Mouse (Mus musculus) limb, embryonic 12.5 days (tissue): ENCODE data around the gene Rhox2c. TPM values are rescaled to one million over a fixed set of nuclear protein-coding genes. Genes with fewer than 3 reads are reported as not detected.
"Not testable (repeated sequence)": the region's sequence is repeated elsewhere in the genome, so short reads cannot be mapped to it uniquely, and the experiment has no call there.

Experiments
- ATAC-seq: fragments of 200-750 bp; cut with Nextera tagmentation; 2 replicates; pipeline ENCODE4 v1.8.0; 2017; ENCODE audit warnings: low read depth, moderate TSS enrichment; ENCODE audit not compliant: insufficient number of reproducible peaks, insufficient read depth, low FRiP score, low TSS enrichment
- H3K27ac ChIP-seq: fragments of 300-500 bp; sonication (generic); 2 replicates; pipeline ENCODE4 v1.5.1; 2016; ENCODE audit warnings: mild to moderate bottlenecking, moderate library complexity
- H3K27me3 ChIP-seq: fragments of 300-500 bp; sonication (generic); 2 replicates; pipeline ENCODE4 v1.6.1; 2016; ENCODE audit warnings: mild to moderate bottlenecking, moderate library complexity
- H3K36me3 ChIP-seq: fragments of 300-500 bp; sonication (generic); 2 replicates; pipeline ENCODE4 v1.6.1; 2016; ENCODE audit warnings: mild to moderate bottlenecking, moderate library complexity
- H3K4me1 ChIP-seq: fragments of 300-500 bp; sonication (generic); replicated peaks from 2 replicates; pipeline ENCODE4 v1.6.1; 2016
- H3K4me2 ChIP-seq: fragments of 300-500 bp; sonication (generic); 2 replicates; pipeline ENCODE4 v1.6.1; 2016; ENCODE audit warnings: mild to moderate bottlenecking, moderate library complexity
- H3K4me3 ChIP-seq: fragments of 300-500 bp; sonication (generic); replicated peaks from 2 replicates; pipeline ENCODE4 v1.5.1; 2016; ENCODE audit warnings: mild to moderate bottlenecking
- H3K9ac ChIP-seq: fragments of 300-500 bp; sonication (generic); replicated peaks from 2 replicates; pipeline ENCODE4 v1.6.1; 2016; ENCODE audit warnings: mild to moderate bottlenecking, moderate library complexity
- H3K9me3 ChIP-seq: fragments of 300-500 bp; sonication (generic); 2 replicates; pipeline ENCODE4 v1.6.1; 2016; ENCODE audit warnings: mild to moderate bottlenecking, moderate library complexity
- WGBS: fragments of 180-500 bp; shearing (Covaris S2); methylation state at CpG from one replicate; pipeline ENCODE4 v1.1.7; 2016; 5-methylcytosine and 5-hydroxymethylcytosine counted together
- polyA plus RNA-seq: library from polyadenylated mRNA; unstranded; fragments of >200 nt; fragmentation: Nextera tagmentation; extraction: Ambion mirVana; gene quantifications from 2 replicates; pipeline ENCODE4 v1.2.1, GENCODE M21; 2016

Rhox2c gene
- polyA plus RNA-seq = not detected in 2 replicates

GRCm38 (mm10) chrX:37453380-37453779 is at the start of gene Rhox2c:
TSS of gene Rhox2c (plus strand) at chrX:37453680.
- H3K27ac ChIP-seq, H3K9ac ChIP-seq, H3K9me3 ChIP-seq, H3K4me2 ChIP-seq, ATAC-seq, H3K27me3 ChIP-seq, H3K36me3 ChIP-seq, H3K4me3 ChIP-seq, H3K4me1 ChIP-seq: not testable (repeated sequence)
- 98% methylated on average over 8 of the region's 10 CpGs for WGBS

- H3K36me3 ChIP-seq, H3K4me3 ChIP-seq, H3K4me1 ChIP-seq, H3K9me3 ChIP-seq, H3K4me2 ChIP-seq, H3K27me3 ChIP-seq, H3K27ac ChIP-seq, ATAC-seq, H3K9ac ChIP-seq: not testable (repeated sequence)
- WGBS = no CpG with 5 or more reads among the region's 9 CpGs
Measured at GRCm38 (mm10) chrX:37411767-37412166, 41.7 kb upstream of the Rhox2c start, which contains the start of gene Rhox2b. TSS of gene Rhox2b (plus strand) at chrX:37412067.

GRCm38 (mm10) chrX:37432194-37432593 is 21.3 kb upstream of the Rhox2c start, which contains the start of gene Rhox4b:
TSS of gene Rhox4b (plus strand) at chrX:37432494.
- ATAC-seq, H3K9ac ChIP-seq, H3K4me2 ChIP-seq, H3K27ac ChIP-seq, H3K9me3 ChIP-seq, H3K4me3 ChIP-seq, H3K36me3 ChIP-seq, H3K4me1 ChIP-seq, H3K27me3 ChIP-seq: not testable (repeated sequence)
- 86% methylated on average over 14 of the region's 15 CpGs for WGBS

GRCm38 (mm10) chrX:37458285-37458684 is 4.8 kb downstream of the Rhox2c start, which contains the start of gene Rhox3c:
TSS of gene Rhox3c (plus strand) at chrX:37458585.
- H3K27me3 ChIP-seq, H3K4me1 ChIP-seq, H3K27ac ChIP-seq, H3K36me3 ChIP-seq, H3K9me3 ChIP-seq, ATAC-seq, H3K4me2 ChIP-seq, H3K9ac ChIP-seq, H3K4me3 ChIP-seq: not testable (repeated sequence)
- WGBS = 84% methylated on average over 3 of the region's 4 CpGs

- H3K4me3 ChIP-seq, H3K4me1 ChIP-seq, H3K36me3 ChIP-seq, H3K27me3 ChIP-seq, H3K9ac ChIP-seq, H3K4me2 ChIP-seq, ATAC-seq, H3K9me3 ChIP-seq, H3K27ac ChIP-seq: not testable (repeated sequence)
- 92% methylated on average over 14 of the region's 14 CpGs for WGBS
Measured at GRCm38 (mm10) chrX:37480037-37480436, 26.6 kb downstream of the Rhox2c start, which contains the start of gene Rhox4c. TSS of gene Rhox4c (plus strand) at chrX:37480337.

- H3K27me3 ChIP-seq, H3K4me2 ChIP-seq, H3K36me3 ChIP-seq, H3K27ac ChIP-seq, H3K4me3 ChIP-seq, H3K4me1 ChIP-seq, H3K9ac ChIP-seq, ATAC-seq, H3K9me3 ChIP-seq: not testable (repeated sequence)
- 97% methylated on average over 13 of the region's 18 CpGs for WGBS
Measured at GRCm38 (mm10) chrX:37514059-37514458, 60.6 kb downstream of the Rhox2c start, which contains the start of gene Rhox4d. TSS of gene Rhox4d (plus strand) at chrX:37514359.

Other genes with a start within 250 kb of the Rhox2c start
- not detected in 2 replicates for gene Gm9, start 242.6 kb upstream of the Rhox2c start, polyA plus RNA-seq
- gene Rhox1, start 231.4 kb upstream of the Rhox2c start, polyA plus RNA-seq = not detected in 2 replicates
- gene Rhox2a, start 208.7 kb upstream of the Rhox2c start, polyA plus RNA-seq = not detected in 2 replicates
- not detected in 2 replicates for gene Rhox3a, start 203.8 kb upstream of the Rhox2c start, polyA plus RNA-seq
- not detected in 2 replicates for gene Rhox4a, start 188.3 kb upstream of the Rhox2c start, polyA plus RNA-seq
- gene Rhox3a2, start 73.7 kb upstream of the Rhox2c start, polyA plus RNA-seq = not detected in 2 replicates
- gene Rhox4a2, start 62.8 kb upstream of the Rhox2c start, polyA plus RNA-seq = not detected in 2 replicates
- gene Rhox2b, start 41.6 kb upstream of the Rhox2c start, polyA plus RNA-seq = not detected in 2 replicates
- gene Rhox4b, start 21.2 kb upstream of the Rhox2c start, polyA plus RNA-seq = 0.30 TPM in 1 of 2 replicates, not detected in the other
- gene Rhox3c, start 4.9 kb downstream of the Rhox2c start, polyA plus RNA-seq = not detected in 2 replicates
- gene Rhox4c, start 26.7 kb downstream of the Rhox2c start, polyA plus RNA-seq = not detected in 2 replicates
- not detected in 2 replicates for gene Rhox2d, start 39.7 kb downstream of the Rhox2c start, polyA plus RNA-seq
- not detected in 2 replicates for gene Rhox4d, start 60.7 kb downstream of the Rhox2c start, polyA plus RNA-seq
- gene Rhox2e, start 76.8 kb downstream of the Rhox2c start, polyA plus RNA-seq = not detected in 2 replicates
- gene Rhox3e, start 88.3 kb downstream of the Rhox2c start, polyA plus RNA-seq = not detected in 2 replicates
- not detected in 2 replicates for gene Rhox4e, start 103.7 kb downstream of the Rhox2c start, polyA plus RNA-seq
- not detected in 2 replicates for gene Rhox2f, start 117.7 kb downstream of the Rhox2c start, polyA plus RNA-seq
- not detected in 2 replicates for gene Rhox3f, start 127.3 kb downstream of the Rhox2c start, polyA plus RNA-seq
- not detected in 2 replicates for gene Rhox4f, start 154.0 kb downstream of the Rhox2c start, polyA plus RNA-seq
- not detected in 2 replicates for gene Rhox3g, start 174.9 kb downstream of the Rhox2c start, polyA plus RNA-seq
- not detected in 2 replicates for gene Rhox2g, start 189.8 kb downstream of the Rhox2c start, polyA plus RNA-seq
- gene Rhox4g, start 197.6 kb downstream of the Rhox2c start, polyA plus RNA-seq = not detected in 2 replicates
- gene Rhox3h, start 215.1 kb downstream of the Rhox2c start, polyA plus RNA-seq = not detected in 2 replicates
- gene Rhox2h, start 219.6 kb downstream of the Rhox2c start, polyA plus RNA-seq = not detected in 2 replicates